Mouse (Mus musculus) bone marrow, adult 2 months (tissue): ENCODE measurements around the gene Hoxa9. TPM values are rescaled to one million over a fixed set of nuclear protein-coding genes. Genes with fewer than 3 reads are reported as not detected.

Experiments used
- H3K27ac ChIP-seq: fragments of 200-500 bp; 2 replicates; pipeline ENCODE4 v1.5.1; 2012; ENCODE audit warnings: low read depth, mild to moderate bottlenecking, control low read depth, inconsistent platforms, low read length; ENCODE audit not compliant: control insufficient read depth, poor library complexity, insufficient read depth
- H3K4me1 ChIP-seq: fragments of 200-500 bp; 2 replicates; pipeline ENCODE4 v1.6.1; 2011; ENCODE audit warnings: low read length; ENCODE audit not compliant: control insufficient read depth, insufficient read depth
- H3K4me3 ChIP-seq: fragments of 200-500 bp; replicated peaks from 2 replicates; pipeline ENCODE3; 2011; ENCODE audit warnings: mild to moderate bottlenecking, low read depth, low read length, control low read depth; ENCODE audit not compliant: control insufficient read depth
- CTCF ChIP-seq: fragments of 200-500 bp; IDR thresholded peaks from 2 replicates; pipeline ENCODE4 v1.5.1; 2011; ENCODE audit warnings: low read length, control low read depth; ENCODE audit not compliant: control insufficient read depth, insufficient read depth
- POLR2A ChIP-seq: fragments of 200-500 bp; IDR thresholded peaks from 2 replicates; pipeline ENCODE4 v1.6.1; 2011; ENCODE audit warnings: low read depth, mild to moderate bottlenecking, control low read depth, low read length, borderline replicate concordance; ENCODE audit not compliant: control insufficient read depth
- WGBS: fragments of 180-500 bp; shearing (Covaris S2); methylation state at CpG from one replicate; pipeline ENCODE4 v1.1.7; 2018; 5-methylcytosine and 5-hydroxymethylcytosine counted together
- polyA plus RNA-seq: library from polyadenylated mRNA; stranded (reverse); fragments of >200 nt; gene quantifications from 2 replicates; pipeline ENCODE4 v1.2.4, GENCODE M21; 2011; ENCODE audit warnings: low replicate concordance; ENCODE audit not compliant: missing spikeins, insufficient read depth, insufficient read length

The Hoxa9 gene
- polyA plus RNA-seq, 1 experiment: 3.8 TPM

GRCm38 (mm10) chr6:52243681-52244121 is 12.8 kb upstream of the Hoxa9 start:
- TF ChIP-seq POLR2A: no peak
- TF ChIP-seq CTCF: no peak
- H3K4me3 ChIP-seq: no peak overlapping the region
- no peaks in the 10 kb centered on the region for H3K4me1 ChIP-seq
- 25% methylated on average over 12 of the region's 12 CpGs for WGBS
- H3K27ac ChIP-seq: no peak overlapping the region

DNA sequence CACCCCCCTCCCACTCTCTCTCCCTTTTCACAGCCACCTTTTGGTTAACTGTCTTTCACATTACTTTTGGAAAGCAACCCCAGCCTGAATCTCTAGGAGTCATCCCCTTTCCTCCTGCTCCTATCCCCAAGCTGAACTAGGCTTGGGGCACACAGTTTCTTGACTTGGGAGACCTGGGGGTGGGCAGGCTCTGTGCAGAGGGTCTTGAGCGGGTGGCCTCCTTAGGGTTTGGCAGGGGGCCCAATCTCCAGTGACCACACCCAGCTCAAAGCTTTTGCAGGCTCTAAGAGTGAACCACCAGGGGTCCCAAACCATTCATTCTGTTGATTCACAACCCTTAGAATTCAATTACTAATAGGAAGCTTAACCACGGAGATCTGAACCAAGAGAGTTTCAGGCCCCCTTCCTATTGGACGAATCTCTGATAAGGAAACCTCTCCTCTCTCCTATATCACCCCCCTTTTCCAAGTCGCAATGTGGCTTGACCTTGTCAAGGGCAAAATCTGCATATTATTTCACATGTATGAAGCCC is 12.0 kb upstream of the Hoxa9 start:
- Histone ChIP-seq H3K4me3 (no peak overlapping the region), H3K4me1 (no peaks in the 10 kb centered on the region), H3K27ac (no peak overlapping the region)
- TF ChIP-seq POLR2A (no peak), CTCF (no peak)
- 24% methylated on average over 4 of the region's 4 CpGs for WGBS

DNA sequence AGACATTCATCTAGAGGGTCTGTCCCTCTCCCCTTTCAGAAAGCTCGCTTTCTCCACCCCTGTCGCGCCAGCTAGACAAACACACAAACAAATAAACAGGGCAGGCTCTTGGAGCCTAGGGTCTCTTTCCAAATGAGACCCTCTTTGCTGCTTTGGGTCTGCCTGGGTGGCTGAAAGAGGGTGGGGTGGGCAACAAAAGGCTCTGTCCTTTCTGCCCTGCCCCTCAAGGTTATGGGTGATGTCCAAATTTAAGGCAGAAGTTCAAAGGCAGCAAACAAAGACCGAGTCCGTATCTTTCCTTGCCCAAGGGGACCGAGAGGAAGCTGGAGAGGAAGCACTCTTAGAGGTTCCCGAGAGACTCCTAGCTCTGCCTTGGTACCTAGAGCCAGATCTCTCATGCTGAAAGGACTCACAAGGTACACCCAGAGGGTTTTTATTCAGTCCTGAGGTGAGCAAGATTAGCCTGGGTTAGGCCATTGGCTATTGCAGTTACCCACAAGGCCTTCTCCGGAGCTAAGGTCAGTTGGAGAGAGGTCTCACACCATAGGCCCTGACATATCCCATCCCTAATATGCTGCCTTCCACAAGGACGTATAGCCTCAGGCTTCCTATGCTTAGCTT is 10.2 kb upstream of the Hoxa9 start:
- no peak overlapping the region for H3K27ac ChIP-seq
- H3K4me1 ChIP-seq: no peaks in the 10 kb centered on the region
- no peak overlapping the region for H3K4me3 ChIP-seq
- TF ChIP-seq CTCF (no peak), POLR2A (no peak)
- 20% methylated on average over 9 of the region's 9 CpGs for WGBS

- Histone ChIP-seq H3K27ac (no peak within 1 kb of the TSS; the same call in 1 of the 2 replicates), H3K4me1 (no peaks in the 10 kb centered on the region), H3K4me3 (no peak within 1 kb of the TSS)
- TF ChIP-seq POLR2A (no peak), CTCF (peak; percentile 77)
- 10% methylated on average over 35 of the region's 35 CpGs for WGBS
Measured at GRCm38 (mm10) chr6:52240389-52241000, 9.6 kb upstream of the Hoxa9 start, which contains the start of gene Hoxa10. Hoxa10 (minus strand) TSS chr6:52240854.

GRCm38 (mm10) chr6:52239625-52240388 is 8.9 kb upstream of the Hoxa9 start:
- Histone ChIP-seq H3K4me3 (no peak overlapping the region), H3K4me1 (no peaks in the 10 kb centered on the region), H3K27ac (no peak overlapping the region; the same call in 1 of the 2 replicates)
- WGBS: 8% methylated on average over 30 of the region's 30 CpGs
- TF ChIP-seq POLR2A: no peak

- Histone ChIP-seq H3K27ac (no peak overlapping the region), H3K4me1 (no peaks in the 10 kb centered on the region), H3K4me3 (no peak overlapping the region)
- TF ChIP-seq POLR2A: no peak
- TF ChIP-seq CTCF: no peak
- 34% methylated on average over 7 of the region's 7 CpGs for WGBS
Measured at GRCm38 (mm10) chr6:52238976-52239375, 8.1 kb upstream of the Hoxa9 start.

- Histone ChIP-seq H3K27ac (no peak overlapping the region), H3K4me1 (no peaks in the 10 kb centered on the region), H3K4me3 (no peak overlapping the region)
- TF ChIP-seq POLR2A: no peak
- no peak for TF ChIP-seq CTCF
- WGBS: 56% methylated on average over 7 of the region's 7 CpGs
Measured at GRCm38 (mm10) chr6:52238155-52238545, 7.3 kb upstream of the Hoxa9 start.
